Mouse (Mus musculus) lung, embryonic 15.5 days (tissue): ENCODE measurements around the gene Grm1. TPM values are rescaled to one million over a fixed set of nuclear protein-coding genes. Genes with fewer than 3 reads are reported as not detected.

Experiments
- ATAC-seq: fragments of 200-750 bp; cut with Nextera tagmentation; 2 replicates; pipeline ENCODE4 v1.8.0; 2017; ENCODE audit warnings: moderate number of reproducible peaks, borderline replicate concordance; ENCODE audit not compliant: low FRiP score, low TSS enrichment; ENCODE audit errors: extremely low read depth
- H3K27ac ChIP-seq: fragments of 300-500 bp; sonication (generic); 2 replicates; pipeline ENCODE4 v1.5.1; 2015; ENCODE audit warnings: moderate library complexity, mild to moderate bottlenecking, inconsistent platforms
- H3K27me3 ChIP-seq: fragments of 300-500 bp; sonication (generic); 2 replicates; pipeline ENCODE4 v1.6.1; 2015; ENCODE audit warnings: inconsistent platforms
- H3K36me3 ChIP-seq: fragments of 300-500 bp; sonication (generic); 2 replicates; pipeline ENCODE4 v1.6.1; 2015; ENCODE audit warnings: inconsistent platforms
- H3K4me1 ChIP-seq: fragments of 300-500 bp; sonication (generic); 2 replicates; pipeline ENCODE4 v1.6.1; 2015; ENCODE audit warnings: inconsistent platforms
- H3K4me2 ChIP-seq: fragments of 300-500 bp; sonication (generic); 2 replicates; pipeline ENCODE4 v1.6.1; 2015; ENCODE audit warnings: inconsistent platforms, mild to moderate bottlenecking, moderate library complexity
- H3K4me3 ChIP-seq: fragments of 300-500 bp; sonication (generic); 2 replicates; pipeline ENCODE4 v1.5.1; 2015; ENCODE audit warnings: mild to moderate bottlenecking, inconsistent platforms
- H3K9ac ChIP-seq: fragments of 300-500 bp; sonication (generic); 2 replicates; pipeline ENCODE4 v1.6.1; 2015; ENCODE audit warnings: inconsistent platforms
- H3K9me3 ChIP-seq: fragments of 300-500 bp; sonication (generic); 2 replicates; pipeline ENCODE4 v1.6.1; 2016; ENCODE audit warnings: inconsistent platforms
- WGBS: fragments of 180-500 bp; shearing (Covaris S2); methylation state at CpG from one replicate; pipeline ENCODE4 v1.1.7; 2015; 5-methylcytosine and 5-hydroxymethylcytosine counted together
- polyA plus RNA-seq: library from polyadenylated mRNA; unstranded; fragments of >200 nt; fragmentation: Nextera tagmentation; extraction: Ambion mirVana; gene quantifications from 2 replicates; pipeline ENCODE4 v1.2.1, GENCODE M21; 2015

The Grm1 gene
- polyA plus RNA-seq, 1 experiment from 2014 or later: not detected

DNA sequence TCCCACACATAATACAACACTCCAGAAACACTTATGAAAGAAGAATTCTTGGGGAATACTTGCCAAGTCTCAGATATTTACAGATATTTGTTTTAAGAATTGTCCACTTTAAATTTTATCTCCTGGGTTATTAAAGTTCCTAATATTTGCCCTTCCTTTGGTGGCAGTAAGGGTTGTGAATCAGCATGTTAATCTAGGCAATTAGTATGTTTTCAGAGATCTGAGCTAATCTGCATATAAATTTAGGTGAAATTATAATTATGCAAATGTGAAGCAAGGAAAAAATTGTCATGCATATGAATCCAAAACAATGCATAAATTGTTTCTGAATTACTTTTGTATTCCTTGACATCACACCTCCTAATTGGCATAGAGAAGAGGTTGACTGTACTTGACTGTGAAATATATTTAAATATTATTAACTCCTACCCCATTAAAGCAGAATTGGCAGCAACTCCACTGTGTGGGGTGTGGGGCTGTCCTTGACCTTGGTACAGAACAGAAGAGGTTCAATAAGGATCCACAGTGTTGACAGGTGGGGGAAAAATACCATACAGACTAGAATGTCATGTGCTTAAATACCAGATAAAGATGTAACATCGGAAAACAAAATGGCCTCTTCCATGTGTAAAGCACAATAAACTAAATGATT, 37.6 kb downstream of the Grm1 start:
- Histone ChIP-seq H3K4me2 (no peak overlapping the region), H3K4me1 (no peaks in the 10 kb centered on the region), H3K27me3 (no peaks in the 10 kb centered on the region), H3K9ac (no peak overlapping the region), H3K36me3 (no peaks in the 10 kb centered on the region), H3K27ac (no peak overlapping the region), H3K4me3 (no peak overlapping the region), H3K9me3 (no peaks in the 10 kb centered on the region)
- 83% methylated on average over 1 of the region's 1 CpGs for WGBS
- no peak for ATAC-seq

DNA sequence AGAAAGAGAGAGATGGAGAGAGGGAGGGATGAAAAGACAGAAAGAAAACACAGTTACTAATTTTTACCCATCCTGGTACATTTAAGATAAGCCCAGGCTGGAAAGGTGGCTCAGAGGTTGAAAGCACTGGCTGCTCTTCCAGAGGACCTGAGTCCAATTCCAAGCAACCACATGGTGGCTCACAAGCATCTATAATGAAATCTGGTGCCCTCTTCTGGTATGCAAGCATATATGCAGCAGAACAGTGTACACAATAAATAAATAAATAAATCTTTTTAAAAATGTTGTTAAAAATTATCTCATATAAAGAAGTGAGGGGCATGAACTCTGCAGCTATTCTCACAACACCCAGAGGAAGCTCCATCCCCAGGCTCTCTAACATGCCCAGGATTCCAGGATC, 42.8 kb downstream of the Grm1 start:
- no peaks in the 10 kb centered on the region for H3K9me3 ChIP-seq
- no peak overlapping the region for H3K4me2 ChIP-seq
- H3K4me1 ChIP-seq: no peaks in the 10 kb centered on the region
- H3K36me3 ChIP-seq: no peaks in the 10 kb centered on the region
- H3K9ac ChIP-seq: no peak overlapping the region
- no peaks in the 10 kb centered on the region for H3K27me3 ChIP-seq
- ATAC-seq: no peak
- H3K4me3 ChIP-seq: no peak overlapping the region
- H3K27ac ChIP-seq: no peak overlapping the region

DNA sequence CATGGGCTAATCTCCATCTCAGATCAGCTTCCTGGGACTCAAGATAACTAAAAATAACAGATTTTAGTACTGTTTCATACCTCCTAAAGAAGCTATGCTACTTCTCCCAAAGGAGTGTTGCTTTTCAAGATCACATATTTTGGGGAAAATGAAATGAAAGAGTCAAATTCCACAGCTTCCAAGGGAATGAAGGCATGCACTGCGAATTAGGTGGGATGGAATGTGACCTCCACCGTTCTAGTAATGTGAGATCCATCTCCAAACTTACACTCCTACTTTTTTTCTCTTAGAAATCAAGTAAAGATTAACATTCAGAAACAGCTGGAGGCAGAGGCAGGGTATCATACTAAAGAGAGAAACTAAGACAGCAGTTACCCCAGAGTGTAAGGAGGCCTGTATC, 49.9 kb downstream of the Grm1 start:
- H3K4me2 ChIP-seq: no peak overlapping the region
- H3K9ac ChIP-seq: no peak overlapping the region
- 34% methylated on average over 2 of the region's 2 CpGs for WGBS
- H3K4me1 ChIP-seq: no peaks in the 10 kb centered on the region
- H3K4me3 ChIP-seq: no peak overlapping the region
- H3K27me3 ChIP-seq: no peaks in the 10 kb centered on the region
- H3K27ac ChIP-seq: no peak overlapping the region
- H3K9me3 ChIP-seq: no peaks in the 10 kb centered on the region
- no peaks in the 10 kb centered on the region for H3K36me3 ChIP-seq
- no peak for ATAC-seq

DNA sequence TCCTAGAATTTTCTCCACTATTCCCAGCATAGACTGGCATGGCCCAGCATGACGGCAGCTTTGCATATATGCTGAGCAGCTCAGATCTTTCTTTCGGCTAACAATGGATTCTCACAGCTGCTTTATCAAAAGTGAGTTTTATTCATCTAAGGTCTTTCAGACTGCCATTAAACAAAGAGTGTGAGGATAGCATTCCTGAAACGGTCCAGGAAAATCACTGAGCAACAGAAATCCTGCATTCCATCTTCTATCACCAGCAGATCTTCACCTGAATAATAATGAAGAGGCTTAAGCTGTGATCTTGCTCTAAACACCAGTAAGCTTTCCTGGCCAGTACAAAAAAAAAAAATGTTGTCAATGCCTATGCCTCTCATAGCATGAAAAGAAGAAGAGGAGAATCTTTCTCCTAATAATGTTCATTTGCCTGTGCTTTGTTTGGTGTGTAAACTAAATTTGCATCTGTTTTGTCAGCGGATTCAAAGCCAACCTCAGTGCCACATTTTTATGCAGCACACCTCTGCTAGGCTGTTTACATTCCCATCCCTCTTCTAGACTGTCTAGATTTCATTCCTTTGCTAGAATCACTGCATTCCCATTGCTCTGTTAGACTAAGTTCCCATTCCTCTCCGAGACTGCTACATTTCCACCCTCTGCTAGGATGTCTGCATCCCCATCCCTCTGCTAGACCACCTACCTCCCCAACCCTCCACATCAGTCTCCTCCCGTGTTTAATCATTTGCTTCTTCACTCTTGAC, 56.2 kb downstream of the Grm1 start:
- H3K9me3 ChIP-seq: no peaks in the 10 kb centered on the region
- H3K4me1 ChIP-seq: no peaks in the 10 kb centered on the region
- no peak overlapping the region for H3K4me3 ChIP-seq
- H3K27ac ChIP-seq: no peak overlapping the region
- H3K9ac ChIP-seq: no peak overlapping the region
- 39% methylated on average over 6 of the region's 6 CpGs for WGBS
- no peaks in the 10 kb centered on the region for H3K27me3 ChIP-seq
- no peaks in the 10 kb centered on the region for H3K36me3 ChIP-seq
- no peak overlapping the region for H3K4me2 ChIP-seq
- no peak for ATAC-seq

DNA sequence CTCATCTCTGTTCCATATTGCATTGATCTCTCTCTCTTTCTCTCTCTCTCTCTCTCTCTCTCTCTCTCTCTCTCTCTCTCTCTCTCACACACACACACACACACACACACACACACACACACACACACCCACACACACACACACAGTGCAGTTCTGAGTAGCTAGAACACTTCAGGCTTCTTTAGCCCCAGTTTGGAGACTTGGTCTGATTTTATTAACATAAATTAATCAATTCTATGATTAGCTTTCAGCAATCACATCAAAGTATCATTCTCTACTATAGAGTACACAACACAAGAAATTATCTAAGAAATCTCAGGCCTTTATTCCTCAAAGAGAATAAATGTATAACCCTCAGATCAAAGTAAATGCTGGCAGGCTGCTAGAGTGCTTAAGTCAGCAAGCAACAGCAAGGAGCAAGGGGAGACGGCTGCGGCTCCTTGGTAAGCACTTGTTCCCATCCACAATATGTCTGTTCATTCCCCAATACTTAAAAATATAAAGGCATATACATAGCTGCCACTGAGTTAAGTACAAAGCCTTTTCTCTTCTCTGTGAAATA, 63.1 kb downstream of the Grm1 start:
- Histone ChIP-seq H3K4me2 (no peak overlapping the region), H3K4me1 (no peaks in the 10 kb centered on the region), H3K27ac (no peak overlapping the region), H3K4me3 (no peak overlapping the region), H3K36me3 (no peaks in the 10 kb centered on the region), H3K9me3 (no peaks in the 10 kb centered on the region), H3K9ac (no peak overlapping the region), H3K27me3 (no peaks in the 10 kb centered on the region)
- ATAC-seq: no peak
- 56% methylated on average over 2 of the region's 2 CpGs for WGBS

DNA sequence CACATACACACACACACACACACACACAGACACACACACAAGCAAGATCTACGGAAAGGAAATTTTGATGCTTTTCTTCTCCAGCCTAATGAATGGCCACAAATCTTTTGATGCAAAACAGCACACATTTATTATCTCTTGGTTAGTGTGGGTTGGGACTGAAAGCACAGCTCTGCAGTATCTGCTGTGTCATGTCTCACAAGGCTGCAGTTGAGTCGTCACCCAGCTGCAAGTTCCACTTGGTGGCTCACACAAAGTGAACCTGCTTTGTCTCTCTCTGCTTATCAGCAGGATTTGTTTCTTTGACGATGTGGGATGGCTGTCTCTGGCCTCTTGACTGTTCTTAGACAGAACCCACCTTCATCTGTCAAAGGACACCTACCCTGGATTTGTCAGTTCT, 68.5 kb downstream of the Grm1 start:
- Histone ChIP-seq H3K4me2 (no peak overlapping the region), H3K27ac (no peak overlapping the region), H3K4me1 (no peaks in the 10 kb centered on the region), H3K9me3 (no peaks in the 10 kb centered on the region), H3K27me3 (no peaks in the 10 kb centered on the region), H3K4me3 (no peak overlapping the region), H3K36me3 (no peaks in the 10 kb centered on the region), H3K9ac (no peak overlapping the region)
- no peak for ATAC-seq
- WGBS: 40% methylated on average over 3 of the region's 3 CpGs

DNA sequence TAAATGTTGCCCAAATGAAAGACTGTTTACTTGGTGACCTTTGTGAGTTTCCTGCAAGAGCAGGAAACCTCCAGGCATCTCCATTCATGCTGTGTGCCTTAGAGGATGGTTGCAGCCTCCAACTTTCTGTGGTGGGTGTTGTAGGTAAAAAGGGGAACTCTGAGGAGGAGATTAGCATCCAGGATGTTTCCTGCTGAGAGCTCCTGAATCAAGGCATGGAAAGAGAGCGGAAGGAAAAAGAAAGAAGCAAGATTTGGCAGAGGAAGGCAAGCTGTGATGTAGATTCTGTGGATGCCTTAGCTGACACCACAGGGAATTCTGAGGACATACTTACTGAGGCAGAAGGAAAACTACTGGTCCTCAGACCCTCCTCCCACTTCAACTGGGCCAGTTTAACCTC, 85.4 kb downstream of the Grm1 start:
- Histone ChIP-seq H3K9ac (no peak overlapping the region), H3K4me2 (no peak overlapping the region), H3K4me3 (no peak overlapping the region), H3K27ac (no peak overlapping the region), H3K4me1 (no peaks in the 10 kb centered on the region), H3K27me3 (no peaks in the 10 kb centered on the region), H3K36me3 (no peaks in the 10 kb centered on the region), H3K9me3 (no peaks in the 10 kb centered on the region)
- ATAC-seq: no peak
- 50% methylated on average over 1 of the region's 1 CpGs for WGBS

DNA sequence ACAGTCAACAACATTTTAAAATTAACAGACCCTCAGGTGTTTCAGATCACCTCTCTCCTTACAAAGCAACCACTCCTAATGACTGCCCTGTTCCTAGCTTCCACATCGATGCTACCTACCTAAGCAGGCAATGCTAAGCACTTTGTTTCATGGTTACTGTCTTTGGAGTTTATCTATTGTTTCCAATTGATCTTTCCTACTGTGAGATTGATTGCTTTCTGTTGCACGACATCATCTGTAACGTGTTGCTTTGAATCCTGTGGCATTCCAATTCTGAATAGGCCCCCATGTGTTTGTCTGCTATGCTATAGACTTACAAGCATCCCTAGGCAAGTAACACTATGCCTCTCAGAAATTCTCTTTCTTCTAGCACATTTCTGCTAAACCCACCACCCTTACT, 90.4 kb downstream of the Grm1 start:
- no peak overlapping the region for H3K9ac ChIP-seq
- WGBS: 83% methylated on average over 3 of the region's 3 CpGs
- no peak for ATAC-seq

DNA sequence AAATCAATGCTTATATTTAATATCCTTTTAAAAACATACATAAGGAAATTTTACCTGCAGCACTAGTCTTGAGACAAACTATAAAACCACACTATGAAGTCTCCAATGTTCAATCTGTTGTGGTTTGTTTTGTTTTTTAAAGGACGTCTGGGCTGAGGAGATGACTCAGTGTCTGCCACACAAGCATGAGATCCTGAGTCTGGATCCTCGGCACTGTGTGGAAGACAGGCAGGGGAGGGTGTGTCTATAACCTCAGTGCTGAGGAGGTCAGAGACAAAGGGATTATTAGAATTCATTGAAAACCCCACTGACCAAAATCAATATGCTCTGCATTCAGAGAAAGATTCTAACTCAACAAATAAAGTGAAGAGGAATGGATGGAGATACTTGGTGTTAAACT, 110.8 kb downstream of the Grm1 start:
- ATAC-seq: no peak
- H3K27ac ChIP-seq: no peak overlapping the region
- no peak overlapping the region for H3K9ac ChIP-seq
- no peak overlapping the region for H3K4me2 ChIP-seq
- no peaks in the 10 kb centered on the region for H3K4me1 ChIP-seq
- no peaks in the 10 kb centered on the region for H3K36me3 ChIP-seq
- no peak overlapping the region for H3K4me3 ChIP-seq
- no peaks in the 10 kb centered on the region for H3K27me3 ChIP-seq
- WGBS: 43% methylated on average over 2 of the region's 2 CpGs
- no peaks in the 10 kb centered on the region for H3K9me3 ChIP-seq

More for the DNA sequence above, 90.4 kb downstream of the Grm1 start:
- Histone ChIP-seq H3K4me3 (no peak overlapping the region), H3K27me3 (no peaks in the 10 kb centered on the region), H3K36me3 (no peaks in the 10 kb centered on the region), H3K9me3 (no peaks in the 10 kb centered on the region), H3K4me1 (no peaks in the 10 kb centered on the region), H3K27ac (no peak overlapping the region), H3K4me2 (no peak overlapping the region)

DNA sequence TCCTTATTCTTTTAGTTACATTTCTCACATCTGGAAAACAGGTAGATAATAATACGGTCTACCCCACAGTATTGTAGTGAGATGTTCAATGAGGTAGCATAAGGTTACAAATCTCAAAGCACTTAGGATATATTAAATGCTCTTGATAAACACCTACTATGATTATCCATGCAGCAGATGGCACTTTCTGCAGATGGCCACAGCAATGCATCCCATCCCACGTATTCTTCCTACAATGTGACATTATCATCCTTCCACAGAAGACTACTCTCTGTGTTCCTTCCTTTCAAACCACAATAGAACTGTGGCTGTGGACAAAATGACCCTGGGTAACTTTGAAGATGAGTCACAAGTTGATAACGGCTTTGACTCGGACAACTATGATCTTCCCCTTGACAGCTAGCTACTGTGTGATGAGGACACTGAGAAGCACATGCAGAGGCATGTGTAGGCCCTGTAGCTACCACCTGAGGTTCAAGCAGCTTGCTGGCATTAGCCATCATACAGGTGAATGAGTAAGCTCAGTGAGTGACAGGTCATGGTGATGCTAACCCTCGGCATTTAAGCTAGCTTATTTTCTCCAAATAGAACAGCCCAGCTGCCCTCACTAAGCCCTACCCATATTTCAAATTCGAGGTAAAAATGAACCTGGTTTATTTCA, 117.5 kb downstream of the Grm1 start:
- H3K9me3 ChIP-seq: no peaks in the 10 kb centered on the region
- no peaks in the 10 kb centered on the region for H3K4me1 ChIP-seq
- H3K4me3 ChIP-seq: no peak overlapping the region
- H3K27me3 ChIP-seq: no peaks in the 10 kb centered on the region
- no peak for ATAC-seq
- H3K36me3 ChIP-seq: no peaks in the 10 kb centered on the region
- H3K9ac ChIP-seq: no peak overlapping the region
- no peak overlapping the region for H3K27ac ChIP-seq
- 72% methylated on average over 6 of the region's 6 CpGs for WGBS
- H3K4me2 ChIP-seq: no peak overlapping the region

DNA sequence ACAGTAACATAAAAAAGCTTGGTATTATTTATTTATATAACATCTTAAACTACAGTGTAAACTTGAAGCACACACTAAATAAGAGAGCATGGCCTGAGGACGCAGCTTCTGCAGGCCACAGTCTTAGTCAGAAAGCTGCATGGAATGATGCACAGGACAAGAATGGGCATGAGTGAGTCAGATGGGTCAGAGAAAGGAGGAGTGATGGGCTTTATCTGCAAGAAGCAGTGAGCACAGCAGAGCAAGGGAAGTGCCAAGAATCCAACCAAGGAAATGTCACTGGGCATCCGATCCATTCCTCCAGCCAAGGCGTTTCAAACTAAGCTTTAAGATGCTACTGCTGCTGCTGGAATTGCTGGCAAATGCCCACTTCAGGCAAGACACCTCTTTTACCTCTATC, 131.6 kb downstream of the Grm1 start:
- Histone ChIP-seq H3K9ac (no peak overlapping the region), H3K9me3 (no peaks in the 10 kb centered on the region), H3K27ac (no peak overlapping the region), H3K4me2 (no peak overlapping the region), H3K4me1 (no peaks in the 10 kb centered on the region), H3K4me3 (no peak overlapping the region), H3K36me3 (no peaks in the 10 kb centered on the region), H3K27me3 (no peaks in the 10 kb centered on the region)
- ATAC-seq: no peak
- WGBS: 70% methylated on average over 3 of the region's 3 CpGs

DNA sequence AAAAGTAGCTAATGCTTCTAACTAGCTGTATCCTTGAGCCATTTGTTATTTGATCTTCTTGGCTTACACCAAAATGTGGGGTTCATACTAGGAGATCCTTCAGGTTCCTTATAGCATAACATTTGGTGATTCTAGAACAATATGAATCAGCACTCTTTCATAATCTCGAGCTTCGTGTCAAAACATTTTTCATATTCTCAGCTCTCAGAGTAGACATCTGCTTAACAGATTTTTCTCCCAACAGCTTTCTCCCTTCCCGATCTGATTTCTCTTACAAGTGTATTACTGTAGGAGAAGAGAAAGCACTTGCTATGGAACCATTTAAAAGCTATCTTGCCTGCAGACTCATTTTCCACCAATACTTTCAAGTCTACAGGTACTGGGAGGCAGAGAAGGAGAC, 133.0 kb downstream of the Grm1 start:
- Histone ChIP-seq H3K36me3 (no peaks in the 10 kb centered on the region), H3K4me1 (no peaks in the 10 kb centered on the region), H3K9me3 (no peaks in the 10 kb centered on the region), H3K4me2 (no peak overlapping the region), H3K9ac (no peak overlapping the region), H3K27ac (no peak overlapping the region), H3K27me3 (no peaks in the 10 kb centered on the region), H3K4me3 (no peak overlapping the region)
- no peak for ATAC-seq
- 76% methylated on average over 3 of the region's 3 CpGs for WGBS
